Mouse (Mus musculus): Measurements from ENCODE around the gene Cdc14a.

The Cdc14a gene

GRCm38 (mm10) chr3:116414451-116414860 lies 9.4 kb downstream of the Cdc14a start:
- DNase-seq (ENCODE audit: low spot score in 2 of 2), result no peak

- DNase-seq (ENCODE audit: low spot score in 2 of 2), result no peak
These were observed 10.7 kb downstream of the Cdc14a start for GRCm38 (mm10) chr3:116412954-116413724.

- DNase-seq (ENCODE audit: low spot score in 2 of 2), result no peak
These were observed 13.8 kb downstream of the Cdc14a start for GRCm38 (mm10) chr3:116410051-116410450.

- DNase-seq (ENCODE audit: low spot score in 2 of 2), result no peak
These were observed 14.3 kb downstream of the Cdc14a start for GRCm38 (mm10) chr3:116409486-116409885.

DNA sequence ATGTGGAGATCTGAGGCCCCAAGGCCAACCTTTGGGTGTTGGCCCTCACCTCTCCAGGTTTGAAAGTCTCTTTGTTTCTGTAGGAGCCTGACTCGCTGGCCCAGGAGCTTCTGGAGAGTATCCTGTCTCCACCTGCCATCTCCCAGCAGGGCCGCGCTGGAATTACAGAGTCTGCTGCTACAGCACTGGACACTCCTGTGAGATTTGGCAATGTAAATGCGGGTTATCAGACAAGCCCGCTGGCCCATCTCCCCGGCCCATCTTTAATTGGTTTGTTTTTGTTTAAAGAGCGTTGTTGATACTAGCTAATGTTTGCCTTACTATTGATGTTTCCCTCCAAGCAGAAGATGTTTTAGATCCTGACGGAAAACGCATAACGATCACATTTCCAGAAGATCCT lies 15.0 kb downstream of the Cdc14a start:
- DNase-seq (ENCODE audit: low spot score in 2 of 2), result no peak

GRCm38 (mm10) chr3:116405516-116405915 lies 18.3 kb downstream of the Cdc14a start:
- no peak for DNase-seq (ENCODE audit: low spot score in 2 of 2)

- DNase-seq (ENCODE audit: low spot score in 2 of 2), result no peak
These were observed 22.4 kb downstream of the Cdc14a start for GRCm38 (mm10) chr3:116401436-116401835.

DNA sequence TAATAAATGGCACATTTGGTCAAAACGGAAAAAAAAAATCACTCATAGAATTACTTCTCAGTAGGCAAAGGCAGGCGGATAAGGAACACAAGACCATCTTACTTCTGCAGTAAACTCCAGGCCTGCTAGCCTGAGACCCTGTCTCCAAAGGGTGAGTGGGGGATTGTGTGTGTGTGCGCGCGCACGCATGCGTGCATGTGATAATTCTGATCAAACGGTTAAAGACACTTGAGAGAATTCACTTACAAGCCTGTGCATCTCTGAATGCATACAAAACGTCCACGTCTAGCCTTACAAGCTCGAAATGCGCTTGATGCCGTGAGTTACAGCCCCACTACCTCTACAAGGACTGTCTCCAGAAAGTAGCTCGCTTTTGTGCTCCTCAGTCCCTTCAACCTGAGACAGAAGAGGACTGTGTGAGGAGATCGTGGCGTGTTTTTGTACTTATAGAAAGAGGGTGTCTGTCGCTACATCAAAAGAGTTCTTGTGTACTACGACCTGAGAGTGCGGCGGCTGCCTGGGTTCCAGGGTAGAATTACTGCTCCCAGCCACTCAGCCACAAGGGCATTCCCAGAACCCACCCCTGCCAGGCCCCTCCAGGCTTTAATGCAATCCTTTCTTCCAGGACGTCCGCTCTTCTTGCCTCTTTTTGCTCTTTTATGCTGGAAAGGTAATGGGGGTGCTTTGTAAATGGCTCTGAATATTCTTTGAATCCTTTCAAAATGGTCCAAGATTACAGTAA lies 24.3 kb downstream of the Cdc14a start:
- no peak for DNase-seq (ENCODE audit: low spot score in 2 of 2)

- DNase-seq (ENCODE audit: low spot score in 2 of 2), result no peak
These were observed 25.3 kb downstream of the Cdc14a start for GRCm38 (mm10) chr3:116398543-116398942.

GRCm38 (mm10) chr3:116397976-116398375 lies 25.9 kb downstream of the Cdc14a start:
- no peak for DNase-seq (ENCODE audit: low spot score in 2 of 2)

DNA sequence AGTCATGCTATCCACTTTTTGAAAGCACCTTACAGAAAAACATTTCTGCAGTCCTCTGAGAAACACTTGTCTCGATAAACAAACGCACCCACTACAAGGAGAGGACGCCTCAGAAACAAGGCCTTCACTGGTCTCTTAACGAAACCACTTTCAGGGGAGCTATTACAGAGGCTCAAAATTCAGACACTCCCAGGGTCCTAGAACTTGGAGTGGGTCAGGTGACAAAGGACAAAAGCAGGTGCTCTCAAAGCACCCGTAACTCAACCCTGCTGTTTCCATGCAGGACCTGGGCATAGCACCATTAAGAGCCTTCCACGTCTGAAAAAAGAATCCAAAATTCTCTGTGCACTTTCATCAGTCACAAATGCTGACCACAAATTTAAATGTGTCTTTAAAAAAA lies 26.5 kb downstream of the Cdc14a start:
- no peak for DNase-seq (ENCODE audit: low spot score in 2 of 2)

GRCm38 (mm10) chr3:116396571-116396970 lies 27.3 kb downstream of the Cdc14a start:
- DNase-seq (ENCODE audit: low spot score in 2 of 2), result no peak

- no peak for DNase-seq (ENCODE audit: low spot score in 2 of 2)
These were observed 28.9 kb downstream of the Cdc14a start for GRCm38 (mm10) chr3:116394885-116395390.

- no peak for DNase-seq (ENCODE audit: low spot score in 2 of 2)
These were observed 32.4 kb downstream of the Cdc14a start for GRCm38 (mm10) chr3:116391399-116391798.

DNA sequence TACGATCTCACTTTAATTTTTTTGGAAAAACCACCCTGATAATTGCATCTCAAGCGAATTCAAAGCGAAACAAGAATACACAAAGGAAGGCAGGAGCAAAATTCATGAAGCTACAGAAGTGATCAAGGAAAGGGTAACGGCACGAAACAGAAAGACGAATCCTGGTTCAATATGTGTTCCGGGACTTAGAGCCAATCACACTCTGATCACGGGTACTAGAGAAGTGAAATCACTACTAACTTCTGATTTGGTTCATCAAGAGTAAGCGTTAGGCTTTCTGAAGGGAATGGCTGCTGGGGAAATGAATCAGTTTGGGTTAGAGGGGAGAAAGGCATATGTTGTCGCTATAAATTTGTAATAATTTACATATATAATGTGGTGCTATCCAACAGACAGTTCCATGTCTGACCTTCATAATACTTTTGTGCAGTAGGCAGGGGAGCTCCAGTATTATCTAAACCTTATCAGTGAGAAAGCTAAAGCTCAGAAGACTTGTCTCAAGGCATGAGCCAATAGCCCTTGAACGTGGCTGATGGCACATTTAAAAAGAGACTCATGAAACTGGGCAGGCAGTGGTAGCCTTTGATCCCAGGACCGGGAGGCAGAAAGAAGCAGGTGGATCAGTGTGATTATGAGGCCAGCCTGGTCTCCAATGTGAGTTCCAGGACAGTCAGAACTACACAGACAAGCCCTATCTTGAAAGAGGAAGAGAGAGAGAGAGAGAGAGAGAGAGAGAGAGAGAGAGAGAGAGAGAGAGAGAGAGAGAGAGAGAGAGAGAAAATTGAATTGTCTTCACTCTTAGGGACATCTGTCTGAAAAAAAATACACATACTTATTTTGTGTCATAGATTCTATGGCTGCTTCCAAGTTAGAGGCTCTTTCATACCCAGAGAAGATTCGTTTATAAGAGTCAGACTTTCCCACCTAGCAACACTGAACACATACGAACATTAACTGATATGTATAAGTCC lies 34.0 kb downstream of the Cdc14a start:
- DNase-seq (ENCODE audit: low spot score in 2 of 2), result no peak

GRCm38 (mm10) chr3:116388808-116389207 lies 35.0 kb downstream of the Cdc14a start:
- DNase-seq (ENCODE audit: low spot score in 2 of 2), result no peak

DNA sequence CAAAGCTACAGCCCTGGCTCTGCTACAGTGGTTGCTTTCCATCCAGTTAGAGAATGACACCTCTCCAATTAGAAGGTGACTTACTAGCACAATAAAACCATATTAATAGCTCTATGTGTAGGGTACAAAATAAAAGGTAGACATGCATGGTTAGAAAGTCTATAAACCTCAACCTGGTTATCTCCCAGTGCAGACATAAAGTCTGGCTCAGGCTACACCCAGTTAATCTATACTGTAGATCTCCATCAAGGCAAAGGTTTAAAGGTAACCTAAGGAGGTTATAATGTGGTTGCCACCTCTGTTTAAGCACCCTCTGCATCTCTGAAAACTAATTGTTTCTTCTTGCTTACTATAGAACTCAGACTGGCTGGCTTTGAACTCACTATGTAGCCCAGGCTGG lies 36.9 kb downstream of the Cdc14a start:
- no peak for DNase-seq (ENCODE audit: low spot score in 2 of 2)

DNA sequence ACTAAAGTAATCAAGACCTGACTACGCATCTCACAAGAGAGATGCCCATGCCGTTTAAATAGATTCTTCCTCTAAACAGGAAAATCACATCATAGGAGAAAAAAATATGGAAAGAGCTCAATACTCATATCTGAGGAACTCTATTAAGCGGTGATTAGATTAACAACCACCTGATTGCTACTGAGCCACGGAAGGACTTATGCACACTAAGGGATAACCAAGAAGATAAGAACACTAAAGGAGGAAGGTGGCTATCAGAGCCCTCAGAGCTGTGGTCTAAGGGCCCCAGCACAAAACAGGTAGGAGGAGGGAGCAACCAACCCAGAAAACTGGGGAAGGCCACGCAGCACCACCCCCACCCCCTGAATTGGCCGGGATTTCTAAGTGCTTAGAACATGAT lies 37.5 kb downstream of the Cdc14a start:
- no peak for DNase-seq (ENCODE audit: low spot score in 2 of 2)

DNA sequence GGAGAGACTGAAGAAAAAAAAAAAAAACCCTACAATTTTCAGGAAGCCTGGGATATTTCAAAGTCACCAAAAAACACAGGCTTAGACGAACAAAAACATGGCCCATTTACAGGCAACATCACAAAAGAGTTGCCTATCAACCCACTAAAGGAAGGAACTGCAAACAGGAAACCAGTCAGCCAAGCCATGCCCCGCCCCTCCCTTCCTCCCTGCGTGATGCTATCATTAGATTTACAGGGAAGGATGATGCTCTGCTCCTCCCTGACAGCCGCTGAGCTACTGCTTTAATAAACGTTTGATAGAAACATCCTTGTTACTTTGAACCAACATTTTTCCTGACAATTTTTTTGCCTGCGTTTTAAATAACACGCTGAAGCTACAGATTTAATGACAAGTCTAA lies 39.5 kb downstream of the Cdc14a start:
- no peak for DNase-seq (ENCODE audit: low spot score in 2 of 2)

- no peak for DNase-seq (ENCODE audit: low spot score in 2 of 2)
These were observed 43.5 kb downstream of the Cdc14a start for GRCm38 (mm10) chr3:116380319-116380718.

GRCm38 (mm10) chr3:116375442-116375841 lies 48.4 kb downstream of the Cdc14a start:
- no peak for DNase-seq (ENCODE audit: low spot score in 2 of 2)

- DNase-seq (ENCODE audit: low spot score in 2 of 2), result no peak
These were observed 49.3 kb downstream of the Cdc14a start for GRCm38 (mm10) chr3:116374486-116374885.

All from cerebellum, postnatal 4 days (tissue).